Mouse (Mus musculus) thymus, adult 2 months (tissue): Measurements from ENCODE around the gene Gm20388.

Source experiments
- CTCF ChIP-seq: fragments of 200-500 bp; IDR thresholded peaks from 2 replicates; pipeline ENCODE4 v1.5.1; 2012; ENCODE audit warnings: mild to moderate bottlenecking, control low read depth, low read length, moderate library complexity, borderline replicate concordance; ENCODE audit not compliant: control insufficient read depth, poor library complexity, insufficient read depth; ENCODE audit errors: extremely low read depth
- POLR2A ChIP-seq: fragments of 200-500 bp; IDR thresholded peaks from 2 replicates; pipeline ENCODE4 v1.6.1; 2012; ENCODE audit warnings: mild to moderate bottlenecking, low read length, control low read depth, moderate library complexity; ENCODE audit not compliant: control insufficient read depth, poor library complexity, insufficient read depth; ENCODE audit errors: extremely low read depth

DNA sequence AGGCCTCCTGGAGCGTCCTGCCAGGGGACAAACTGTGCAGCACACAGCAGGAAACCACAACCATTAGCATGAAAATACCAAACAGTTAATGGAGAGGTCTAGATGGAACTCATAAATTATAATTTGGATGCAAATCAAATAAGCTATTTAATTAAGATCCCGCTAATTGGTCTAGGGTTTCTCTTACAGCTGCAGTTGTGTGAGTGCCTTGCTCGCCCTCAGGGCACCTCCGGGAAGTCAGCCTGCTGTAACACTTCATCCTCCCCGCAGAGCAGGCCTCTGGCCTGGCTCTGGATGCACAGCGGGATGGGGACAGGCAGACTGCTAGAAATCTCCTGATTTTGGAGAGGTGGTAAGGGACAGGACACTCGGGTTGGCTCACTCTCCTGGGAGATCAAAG, 2675.5 kb downstream of the Gm20388 start:
- TF ChIP-seq CTCF (no peak), POLR2A (no peak)
